ENCODE assay signal across 9 mouse cellular contexts in the genomic region with DNA sequence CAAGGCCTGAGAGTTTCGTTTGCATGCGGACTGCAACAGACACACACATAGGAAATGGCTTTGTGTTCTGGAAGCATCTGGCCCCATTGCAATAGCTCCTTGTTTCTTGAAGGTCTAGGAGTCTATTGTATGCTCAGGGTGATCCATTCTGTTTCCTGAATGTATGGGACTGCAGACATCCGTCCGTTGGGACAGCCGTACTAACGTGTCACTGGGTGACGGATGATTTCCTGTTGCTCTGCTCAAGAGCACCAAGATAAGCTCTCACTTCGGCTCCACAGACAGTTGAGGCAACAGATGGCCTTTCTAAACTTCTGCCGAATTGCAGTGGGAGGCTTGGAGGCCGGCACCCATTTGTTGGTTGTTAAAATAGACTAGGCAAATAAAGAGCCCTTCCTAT.
DNase-seq lines count a peak whose midpoint lies in the region; ATAC-seq lines count a peak whose summit lies in the region.
"Had no signal": no experiment of that assay in that cellular context is flagged by ENCODE, and none has a peak within 500 bp of the region (broad histone marks: within the 10 kb centered on the region; RNA-seq: fewer than 3 reads in every experiment).

No protein-coding gene starts in this region.

- peaks cover 42% of the 10 kb centered on the region for H3K4me1 ChIP-seq in heart, embryonic 10.5 days
- no peaks in the 10 kb centered on the region for H3K4me1 ChIP-seq in liver, embryonic 15.5 days (replicated peaks)
- H3K4me1 ChIP-seq: hindbrain, embryonic 15.5 days had no signal

- DNase-seq in heart, embryonic 10.5 days (ENCODE audit: low spot score): no peak
- DNase-seq in heart, postnatal 25 days (ENCODE audit: low spot score): no peak
- DNase-seq in layer of hippocampus, adult 9-11 months: peak; percentile 27
- no peak for DNase-seq in layer of hippocampus, postnatal 14 days (ENCODE audit: low spot score in 2 of 2)
- peak; percentile 23 for DNase-seq in thymus, postnatal 25 days
- no peak for DNase-seq in ovary, postnatal 10 days (ENCODE audit: low spot score)
- DNase-seq in left cerebral cortex, postnatal 4 days: no peak

- peak overlapping the region; percentile 72 for H3K27ac ChIP-seq in heart, embryonic 10.5 days
- H3K27ac ChIP-seq in liver, embryonic 15.5 days (replicated peaks): 0 out of 2 replicates have a peak overlapping the region, but pooled peaks have one; percentile 24
- H3K27ac ChIP-seq: hindbrain, embryonic 15.5 days had no signal

- H3K36me3 ChIP-seq in heart, embryonic 10.5 days: no peaks in the 10 kb centered on the region
- H3K36me3 ChIP-seq in liver, embryonic 15.5 days (replicated peaks): no peaks in the 10 kb centered on the region
- H3K36me3 ChIP-seq: hindbrain, embryonic 15.5 days had no signal

- ATAC-seq in liver, embryonic 15.5 days (ENCODE audit: insufficient read depth): peak; percentile 64

- H3K27me3 ChIP-seq in heart, embryonic 10.5 days (ENCODE audit: insufficient read depth, poor library complexity, severe bottlenecking): no peaks in the 10 kb centered on the region
- H3K27me3 ChIP-seq in liver, embryonic 15.5 days: no peaks in the 10 kb centered on the region
- H3K27me3 ChIP-seq: hindbrain, embryonic 15.5 days had no signal

- intact Hi-C loops in heart, postnatal 25 days (cut with DNase I): no loop called here
- intact Hi-C loops in left cerebral cortex, postnatal 4 days (cut with DNase I): no loop called here

- no peak overlapping the region for H3K4me2 ChIP-seq in liver, embryonic 15.5 days
- H3K4me2 ChIP-seq: hindbrain, embryonic 15.5 days had no signal

- WGBS in heart, embryonic 10.5 days: 14% methylated on average over 10 of the region's 10 CpGs
- 10% methylated on average over 10 of the region's 10 CpGs for WGBS in liver, embryonic 15.5 days (ENCODE audit: insufficient replicate concordance)

- H3K9ac ChIP-seq in liver, embryonic 15.5 days: no peak overlapping the region
- H3K9ac ChIP-seq: hindbrain, embryonic 15.5 days had no signal

- H3K4me3 ChIP-seq in heart, embryonic 10.5 days: no peak overlapping the region
- H3K4me3 ChIP-seq in liver, embryonic 15.5 days (replicated peaks): no peak overlapping the region
- H3K4me3 ChIP-seq: hindbrain, embryonic 15.5 days had no signal

- no peaks in the 10 kb centered on the region for H3K9me3 ChIP-seq in heart, embryonic 10.5 days
- H3K9me3 ChIP-seq in liver, embryonic 15.5 days (replicated peaks): no peaks in the 10 kb centered on the region
- H3K9me3 ChIP-seq: hindbrain, embryonic 15.5 days had no signal

Comparison
In these comparisons a context has a peak if more than half of its experiments do, and no peak if none do; other contexts are left out.
1. DNase-seq: peak in layer of hippocampus, adult 9-11 months (single experiment) and thymus, postnatal 25 days (single experiment); none in heart, embryonic 10.5 days (single experiment), heart, postnatal 25 days (single experiment), layer of hippocampus, postnatal 14 days (0 of 2), ovary, postnatal 10 days (single experiment) and left cerebral cortex, postnatal 4 days (single experiment).